In genomic region chr11:98972215-98972614, GRCm38 (mm10) we compare ENCODE assay signal across 8 mouse cellular contexts. TPM values are rescaled to one million over a fixed set of nuclear protein-coding genes. Genes with fewer than 3 reads are reported as not detected.
DNase-seq lines count a peak whose midpoint lies in the region; ATAC-seq lines count a peak whose summit lies in the region.

No protein-coding gene starts in this region.

- no peak overlapping the region for H3K27ac ChIP-seq in kidney, embryonic 14.5 days (ENCODE audit: low read depth, low read length)

- H3K9me3 ChIP-seq in kidney, embryonic 14.5 days (ENCODE audit: control insufficient read depth, low read length): no peaks in the 10 kb centered on the region

- 54% methylated on average over 9 of the region's 9 CpGs for WGBS in kidney, embryonic 14.5 days

- H3K4me3 ChIP-seq in kidney, embryonic 14.5 days (ENCODE audit: low read length): no peak overlapping the region

- peaks cover 66% of the 10 kb centered on the region for H3K36me3 ChIP-seq in kidney, embryonic 14.5 days (ENCODE audit: control insufficient read depth, insufficient read depth, low read length)

- 0 out of 2 replicates have a peak, but pooled peaks have one; percentile 11 for ATAC-seq in kidney, embryonic 14.5 days (ENCODE audit: low FRiP score, low TSS enrichment)

- peak; percentile 75 for DNase-seq in A20 (ENCODE audit: low read depth, low spot score)
- DNase-seq in Muller cell, postnatal 12 days (ENCODE audit: inconsistent ontology term): peak; percentile 81
- peak; percentile 95 to 96 for DNase-seq in cerebellum, postnatal 14 days
- peak; percentile 73 for DNase-seq in gastrocnemius, postnatal 25 days
- DNase-seq in lung, adult 18-20 months: peak; percentile 82 to 88
- DNase-seq in retina, embryonic 14.5 days (ENCODE audit: low spot score): peak; percentile 90
- peak; percentile 95 for DNase-seq in thymus, postnatal 4 days

- peaks cover 40% of the 10 kb centered on the region for H3K4me1 ChIP-seq in kidney, embryonic 14.5 days (ENCODE audit: control insufficient read depth, insufficient read depth, low read length)

- H3K9ac ChIP-seq in kidney, embryonic 14.5 days (ENCODE audit: low read depth, low read length): no peak overlapping the region

- no peaks in the 10 kb centered on the region for H3K27me3 ChIP-seq in kidney, embryonic 14.5 days (ENCODE audit: control insufficient read depth, insufficient read depth, low read length)

- H3K4me2 ChIP-seq in kidney, embryonic 14.5 days (replicated peaks; ENCODE audit: low read depth, low read length): no peak overlapping the region

RNA-seq across cellular contexts. Expression of gene Gjd3, which starts 10.6 kb away (rescaled TPM):
- total RNA-seq in gastrocnemius, postnatal 25 days (2021): not detected
- polyA plus RNA-seq in kidney, embryonic 14.5 days (2014; fragmentation: Nextera tagmentation; extraction: Ambion mirVana): 0.64 TPM in 1 of 2 replicates, not detected in the other

RNA-seq across cellular contexts. Expression of gene Rara, which starts 44.6 kb away (rescaled TPM):
- 10 to 100 TPM in 1 of 2 experiments, 1 to 10 TPM in 1; 9.4 to 12.8 TPM for total RNA-seq in gastrocnemius, postnatal 25 days (2021)
- polyA plus RNA-seq in kidney, embryonic 14.5 days (2014; fragmentation: Nextera tagmentation; extraction: Ambion mirVana): 27.7 and 36.7 TPM in 2 replicates

RNA-seq across cellular contexts. Expression of gene Top2a, which starts 51.8 kb away (rescaled TPM):
- total RNA-seq in gastrocnemius, postnatal 25 days (2021): 1 to 10 TPM; 2.3 to 3.8 TPM
- 284 and 300 TPM in 2 replicates for polyA plus RNA-seq in kidney, embryonic 14.5 days (2014; fragmentation: Nextera tagmentation; extraction: Ambion mirVana)
